Mouse (Mus musculus) right cerebral cortex, adult 2 months (tissue): ENCODE results near the gene Pofut2.

ENCODE experiments used
- DNase-seq, 2 experiments: peaks; one replicate each; pipeline ENCODE4 v3.0.0; 2021 to 2022; ENCODE audit warnings: low spot score in 2 of 2

The Pofut2 gene

GRCm38 (mm10) chr10:77229609-77230595, 29.1 kb upstream of the Pofut2 start:
- DNase-seq: no peak

DNA sequence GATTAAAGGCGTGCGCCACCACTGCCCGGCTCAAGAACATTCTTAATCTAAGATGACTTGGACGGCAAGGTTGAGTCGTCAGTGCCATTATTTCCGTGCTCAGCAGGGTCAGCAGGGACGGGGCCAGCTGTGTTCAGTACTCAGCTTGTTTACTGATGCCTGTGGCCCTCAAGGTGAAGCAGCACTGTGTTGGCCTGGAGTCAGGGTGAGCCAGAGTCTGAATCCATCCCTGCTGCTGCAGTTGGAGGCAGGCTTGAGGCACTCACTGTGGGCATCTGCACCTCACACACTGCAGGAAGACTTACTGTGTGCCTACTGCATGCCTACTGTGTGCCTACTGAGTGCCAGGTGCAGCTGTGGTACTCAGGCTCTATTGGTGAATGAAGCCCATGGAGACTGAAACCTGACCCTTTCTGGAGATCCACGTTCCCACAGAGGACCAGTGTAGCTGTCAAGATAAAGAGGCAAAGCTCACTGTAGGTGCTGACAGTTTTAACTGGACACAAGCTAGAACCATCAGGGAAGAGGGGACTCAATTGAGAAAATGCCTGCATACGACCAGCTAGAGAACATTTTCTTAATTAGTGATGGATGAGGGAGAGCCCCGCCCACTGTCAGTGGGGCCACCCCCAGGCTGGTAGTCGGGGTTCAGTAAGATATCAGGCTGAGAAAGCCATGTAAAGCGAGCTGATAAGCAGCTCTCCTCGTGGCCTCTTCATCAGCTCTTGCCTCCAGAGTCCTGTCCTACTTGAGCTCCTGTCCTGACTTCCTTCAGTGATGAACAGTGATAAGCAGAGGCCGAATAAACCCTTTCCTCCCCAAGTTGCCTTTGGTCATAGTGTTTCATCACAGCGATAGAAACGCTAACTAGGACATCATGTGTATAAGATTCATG, 26.9 kb upstream of the Pofut2 start:
- DNase-seq: no peak

DNA sequence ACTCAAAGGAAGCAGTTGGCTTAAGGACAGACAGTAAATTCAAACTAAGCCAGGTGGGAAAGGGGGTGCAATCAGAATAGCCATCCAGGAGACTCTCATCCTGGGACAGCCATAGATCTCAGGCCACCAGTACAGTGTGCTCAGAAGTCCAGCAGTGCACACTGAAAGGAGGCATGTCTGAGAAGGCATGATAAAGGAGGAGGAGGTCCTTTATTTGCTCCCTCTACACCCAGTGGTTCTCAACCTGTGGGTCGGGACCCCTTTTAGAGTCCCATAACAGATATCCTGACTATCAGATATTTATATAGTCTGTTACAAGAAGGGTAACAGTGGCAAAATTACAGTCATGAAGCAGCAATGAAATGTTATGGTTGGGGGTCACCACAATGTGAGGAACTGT, 25.8 kb upstream of the Pofut2 start:
- DNase-seq: no peak

DNA sequence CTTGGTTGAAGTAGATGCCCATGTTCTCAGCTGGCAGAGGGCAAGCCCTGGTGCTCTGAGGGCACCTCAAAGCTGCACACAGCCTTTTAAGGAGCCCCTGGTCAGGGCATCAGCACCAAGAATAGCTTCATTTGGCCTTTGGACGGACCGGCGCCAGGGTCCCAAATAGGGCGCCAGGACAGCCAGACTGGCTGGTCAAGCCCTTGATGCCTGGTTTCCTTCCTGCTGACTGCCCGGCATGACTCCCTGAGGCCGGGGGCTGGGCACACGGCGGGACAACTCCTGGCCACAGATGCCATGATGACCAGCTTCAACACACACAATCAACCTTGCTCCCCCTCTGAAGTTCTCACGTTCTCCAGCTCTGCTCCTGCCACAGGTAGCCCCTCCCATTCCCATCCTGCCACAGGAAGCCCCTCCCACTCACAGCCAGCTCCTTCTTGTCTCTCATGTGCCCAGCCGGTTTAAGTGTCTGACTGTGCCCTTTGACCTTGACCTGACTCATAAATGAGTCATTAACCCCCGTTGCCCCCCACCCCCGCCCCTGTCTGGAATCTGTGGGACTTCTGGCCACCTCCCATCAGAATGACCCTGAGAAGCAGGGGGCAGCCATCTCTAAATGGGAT, 23.9 kb upstream of the Pofut2 start:
- no peak for DNase-seq

- peak; percentile 36 to 41 for DNase-seq
Observed at GRCm38 (mm10) chr10:77237795-77238580, 21.0 kb upstream of the Pofut2 start.

DNA sequence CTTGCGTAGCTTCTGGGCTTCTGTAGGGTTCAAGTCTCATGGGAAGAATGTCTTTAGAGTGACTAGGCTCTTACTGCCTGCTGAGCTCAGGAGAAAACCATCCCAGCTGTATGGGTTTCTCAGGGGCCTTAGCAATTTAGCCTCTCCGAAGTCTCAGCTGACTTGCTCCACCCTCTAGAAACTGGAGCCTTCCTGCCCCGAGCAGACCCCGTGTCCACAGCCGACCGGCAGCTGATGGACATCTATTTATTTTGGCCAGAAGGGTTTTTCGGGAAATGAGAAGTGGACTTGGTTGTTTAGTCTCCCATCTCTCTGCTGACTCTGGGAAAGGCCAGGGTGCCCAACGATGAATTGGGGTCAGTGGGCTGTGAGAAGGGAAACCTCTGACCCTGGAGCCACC, 18.3 kb upstream of the Pofut2 start:
- DNase-seq: no peak

DNA sequence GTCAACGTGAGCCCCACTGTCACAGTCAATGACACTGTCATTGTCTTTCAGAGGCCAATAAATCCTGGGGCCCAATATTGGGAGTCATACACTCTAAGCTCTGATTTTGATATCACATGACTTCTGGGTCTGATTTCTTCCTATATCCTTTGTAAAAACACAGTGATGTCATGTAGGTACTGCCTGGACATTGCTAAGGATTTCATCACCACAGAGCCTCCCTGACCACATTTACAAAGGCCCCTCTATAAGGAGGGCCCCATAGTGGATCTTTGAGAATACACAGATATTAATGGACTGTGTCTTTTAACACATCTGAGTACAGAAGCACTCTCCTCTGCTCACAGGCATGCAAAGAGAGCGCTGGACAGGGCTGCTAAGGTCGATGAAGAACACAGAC, 16.6 kb upstream of the Pofut2 start:
- DNase-seq: no peak

DNA sequence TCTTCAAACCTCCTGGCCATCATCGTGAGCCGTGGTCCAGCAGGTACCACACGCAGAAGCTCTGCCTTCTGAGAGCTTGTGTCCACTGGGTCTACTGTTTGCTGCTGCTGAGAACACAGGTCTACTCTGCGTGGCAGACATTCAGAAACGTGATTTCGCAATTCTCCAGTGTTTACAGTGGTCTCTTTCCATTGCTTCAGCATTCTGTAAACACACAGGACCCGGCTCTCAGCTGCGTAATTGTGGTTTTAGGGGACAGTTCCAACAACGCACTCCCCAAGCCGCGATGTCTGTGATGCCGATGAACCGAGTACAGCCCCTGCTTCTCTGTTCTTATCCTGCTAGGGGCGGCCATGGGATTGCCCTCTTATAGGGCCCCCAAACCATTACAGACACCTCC, 16.1 kb upstream of the Pofut2 start:
- no peak for DNase-seq

GRCm38 (mm10) chr10:77243572-77244161, 15.4 kb upstream of the Pofut2 start:
- no peak for DNase-seq

DNA sequence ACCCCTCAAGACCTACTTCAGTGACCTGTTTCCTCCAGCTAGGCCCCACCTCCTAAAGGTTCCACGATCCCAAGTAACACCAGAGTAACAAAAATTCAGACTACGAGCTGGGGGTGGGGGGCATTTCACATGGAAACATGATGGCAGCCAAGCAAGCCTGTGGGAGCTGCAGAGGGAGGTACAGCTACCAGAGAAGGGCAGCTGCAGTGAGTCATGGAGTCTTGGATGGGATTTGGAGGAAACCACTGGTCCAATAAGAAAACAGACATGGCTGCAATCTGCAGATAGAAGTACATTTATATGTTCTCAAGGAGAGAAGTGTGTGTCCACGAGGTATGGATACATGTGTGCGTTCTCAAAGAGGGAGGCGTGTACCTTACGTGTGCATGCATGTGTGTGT, 14.2 kb upstream of the Pofut2 start:
- no peak for DNase-seq

DNA sequence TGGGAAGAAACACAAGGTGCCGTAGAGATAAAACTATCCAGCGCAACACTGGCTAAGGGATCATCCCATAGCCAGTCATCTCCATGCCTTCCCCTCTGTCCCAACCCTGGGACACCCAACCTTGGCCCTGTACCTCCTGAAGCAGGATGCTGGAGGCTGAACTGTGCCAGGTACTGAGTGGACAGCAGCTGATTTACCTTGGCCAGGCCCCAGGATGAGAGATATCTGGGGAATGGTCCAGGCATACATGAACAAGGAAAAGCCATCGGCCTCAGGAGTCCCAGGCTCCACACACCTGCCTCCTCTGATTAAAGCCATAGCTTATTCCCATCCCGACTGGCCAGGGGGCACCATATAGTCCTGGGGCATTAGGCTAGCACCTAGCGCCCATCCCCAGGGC, 12.0 kb upstream of the Pofut2 start:
- no peak for DNase-seq

- no peak for DNase-seq
Observed at GRCm38 (mm10) chr10:77247707-77248106, 11.3 kb upstream of the Pofut2 start.

DNA sequence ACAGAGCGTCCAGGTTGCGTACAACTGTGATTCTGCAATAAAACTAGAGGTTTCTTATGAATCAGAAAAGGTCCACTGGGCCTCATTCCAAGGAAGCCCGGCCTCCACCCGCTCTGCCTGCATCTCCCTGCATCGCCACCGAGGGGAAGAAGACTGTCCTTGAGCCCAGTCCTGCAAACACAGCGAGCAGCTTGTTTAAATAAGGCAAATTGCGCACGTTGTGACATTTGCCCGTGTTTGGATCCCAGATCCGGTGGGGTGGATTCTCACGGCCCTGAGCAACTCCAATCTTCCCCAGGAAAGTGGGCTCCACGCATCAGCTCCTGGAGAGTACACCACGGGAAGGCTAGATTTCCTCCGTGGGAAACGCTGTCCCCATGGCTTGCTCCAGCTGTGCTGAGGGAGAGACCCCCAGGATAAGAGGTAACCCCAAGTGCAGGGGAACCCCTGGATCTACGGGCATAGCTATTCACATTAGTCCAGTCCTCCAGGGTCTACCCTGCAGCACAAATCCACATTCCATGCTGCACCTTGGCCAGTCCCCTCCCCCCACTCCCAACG, 7.7 kb upstream of the Pofut2 start:
- peak; percentile 49 for DNase-seq

- peak in 1 of 2 experiments; percentile 26 for DNase-seq
Observed at GRCm38 (mm10) chr10:77251784-77252539, 7.1 kb upstream of the Pofut2 start.

DNA sequence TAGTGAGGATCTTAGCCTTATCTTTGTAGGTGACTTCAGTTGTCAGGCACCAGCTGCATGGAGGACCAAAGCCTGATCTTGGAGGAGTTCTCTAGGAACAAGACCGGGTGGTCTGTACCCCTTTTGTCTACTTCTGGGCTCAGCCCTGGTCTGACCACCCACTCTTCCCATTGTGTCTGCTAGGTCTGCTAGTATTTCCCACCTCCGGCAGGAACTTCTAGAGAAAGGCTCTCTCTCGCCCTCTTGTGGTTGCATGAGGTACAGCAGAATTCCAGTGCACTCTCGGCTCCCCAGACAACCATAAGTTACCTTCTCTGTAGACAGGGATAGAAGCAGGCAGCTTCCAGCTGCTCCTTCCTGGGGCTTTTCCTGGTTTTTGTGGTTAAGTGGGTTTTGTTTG, 6.2 kb upstream of the Pofut2 start:
- DNase-seq: peak; percentile 86 to 90

- no peak for DNase-seq
Observed at GRCm38 (mm10) chr10:77255231-77255630, 3.8 kb upstream of the Pofut2 start.

- no peak for DNase-seq
Observed at GRCm38 (mm10) chr10:77255676-77256075, 3.3 kb upstream of the Pofut2 start.

- no peak for DNase-seq
Observed at GRCm38 (mm10) chr10:77258041-77258590, 902 bp upstream of the Pofut2 start.

GRCm38 (mm10) chr10:77260166-77260875, 1.3 kb downstream of the Pofut2 start:
- no peak for DNase-seq
